Mouse (Mus musculus): ENCODE results near the gene Gm10985. TPM values are rescaled to one million over a fixed set of nuclear protein-coding genes. Genes with fewer than 3 reads are reported as not detected.

The Gm10985 gene
- polyA plus RNA-seq, 1 experiment from 2014 or later, result not detected

- no peak overlapping the region for H3K4me3 ChIP-seq (replicated peaks)
- ATAC-seq (ENCODE audit: insufficient number of reproducible peaks, low FRiP score, low TSS enrichment, low read depth), result no peak
- 76% methylated on average over 4 of the region's 4 CpGs for WGBS
- H3K27me3 ChIP-seq, result no peaks in the 10 kb centered on the region
- H3K4me1 ChIP-seq, result no peaks in the 10 kb centered on the region
- no peaks in the 10 kb centered on the region for H3K9me3 ChIP-seq (replicated peaks)
- H3K9ac ChIP-seq, result no peak overlapping the region
- H3K4me2 ChIP-seq (replicated peaks), result no peak overlapping the region
- no peaks in the 10 kb centered on the region for H3K36me3 ChIP-seq
- H3K27ac ChIP-seq (replicated peaks), result 0 out of 2 replicates have a peak overlapping the region, but pooled peaks have one; percentile 4
Measured at GRCm38 (mm10) chr3:53868212-53868611, 23.3 kb downstream of the Gm10985 start.

- Histone ChIP-seq H3K27ac (replicated peaks) (no peak overlapping the region), H3K4me3 (replicated peaks) (no peak overlapping the region), H3K4me1 (no peaks in the 10 kb centered on the region), H3K36me3 (no peaks in the 10 kb centered on the region), H3K4me2 (replicated peaks) (no peak overlapping the region), H3K9ac (no peak overlapping the region), H3K27me3 (no peaks in the 10 kb centered on the region), H3K9me3 (replicated peaks) (no peaks in the 10 kb centered on the region)
- WGBS, result 12% methylated on average over 1 of the region's 1 CpGs
- no peak for ATAC-seq (ENCODE audit: insufficient number of reproducible peaks, low FRiP score, low TSS enrichment, low read depth)
Measured at GRCm38 (mm10) chr3:53869263-53869662, 24.4 kb downstream of the Gm10985 start.

- no peaks in the 10 kb centered on the region for H3K4me1 ChIP-seq
- H3K27me3 ChIP-seq, result no peaks in the 10 kb centered on the region
- no peaks in the 10 kb centered on the region for H3K9me3 ChIP-seq (replicated peaks)
- H3K36me3 ChIP-seq, result no peaks in the 10 kb centered on the region
- H3K9ac ChIP-seq, result no peak overlapping the region
- no peak for ATAC-seq (ENCODE audit: insufficient number of reproducible peaks, low FRiP score, low TSS enrichment, low read depth)
- no peak overlapping the region for H3K4me2 ChIP-seq (replicated peaks)
- no peak overlapping the region for H3K27ac ChIP-seq (replicated peaks)
- no peak overlapping the region for H3K4me3 ChIP-seq (replicated peaks)
- WGBS, result 67% methylated on average over 6 of the region's 6 CpGs
Measured at GRCm38 (mm10) chr3:53870482-53870881, 25.6 kb downstream of the Gm10985 start.

GRCm38 (mm10) chr3:53871596-53871995 is 26.7 kb downstream of the Gm10985 start:
- H3K9ac ChIP-seq, result no peak overlapping the region
- no peak overlapping the region for H3K4me3 ChIP-seq (replicated peaks)
- H3K27ac ChIP-seq (replicated peaks), result no peak overlapping the region
- H3K9me3 ChIP-seq (replicated peaks), result no peaks in the 10 kb centered on the region
- no peak overlapping the region for H3K4me2 ChIP-seq (replicated peaks)
- H3K27me3 ChIP-seq, result no peaks in the 10 kb centered on the region
- no peaks in the 10 kb centered on the region for H3K36me3 ChIP-seq
- ATAC-seq (ENCODE audit: insufficient number of reproducible peaks, low FRiP score, low TSS enrichment, low read depth), result no peak
- no peaks in the 10 kb centered on the region for H3K4me1 ChIP-seq
- 92% methylated on average over 1 of the region's 1 CpGs for WGBS

- WGBS, result 82% methylated on average over 12 of the region's 12 CpGs
- no peak for ATAC-seq (ENCODE audit: insufficient number of reproducible peaks, low FRiP score, low TSS enrichment, low read depth)
Measured at GRCm38 (mm10) chr3:53890619-53891540, 46.0 kb downstream of the Gm10985 start.

More at GRCm38 (mm10) chr3:53890619-53891540, 46.0 kb downstream of the Gm10985 start:
- Histone ChIP-seq H3K4me3 (replicated peaks) (no peak overlapping the region), H3K36me3 (no peaks in the 10 kb centered on the region), H3K4me2 (replicated peaks) (no peak overlapping the region), H3K27me3 (no peaks in the 10 kb centered on the region), H3K9me3 (replicated peaks) (0 out of 2 replicates have a peak, but pooled peaks cover 6% of the 10 kb centered on the region), H3K9ac (no peak overlapping the region), H3K27ac (replicated peaks) (no peak overlapping the region), H3K4me1 (no peaks in the 10 kb centered on the region)

Other genes starting within 250 kb of the Gm10985 start
- 5.8 and 7.1 TPM in 2 replicates for gene Frem2, start 187.7 kb upstream of the Gm10985 start, polyA plus RNA-seq (2015; fragmentation: Nextera tagmentation; extraction: Ambion mirVana)
- 102 and 109 TPM in 2 replicates for gene Ufm1, start 18.7 kb downstream of the Gm10985 start, polyA plus RNA-seq (2015; fragmentation: Nextera tagmentation; extraction: Ambion mirVana)

Data from embryonic facial prominence, embryonic 15.5 days (tissue).